Mouse (Mus musculus) olfactory bulb, adult 2 months (tissue): ENCODE results near the gene Klc4. TPM values are rescaled to one million over a fixed set of nuclear protein-coding genes. Genes with fewer than 3 reads are reported as not detected.

Source experiments
- H3K27ac ChIP-seq: fragments of 200-500 bp; 2 replicates; pipeline ENCODE4 v1.5.1; 2012; ENCODE audit warnings: low read depth, low read length; ENCODE audit not compliant: insufficient read depth
- H3K4me1 ChIP-seq: fragments of 200-500 bp; 2 replicates; pipeline ENCODE4 v1.6.1; 2012; ENCODE audit warnings: low read length; ENCODE audit not compliant: control insufficient read depth, insufficient read depth
- H3K4me3 ChIP-seq: fragments of 200-500 bp; 2 replicates; pipeline ENCODE4 v1.5.1; 2012; ENCODE audit warnings: mild to moderate bottlenecking, low read depth, low read length, moderate library complexity; ENCODE audit not compliant: insufficient read depth
- CTCF ChIP-seq: fragments of 200-500 bp; IDR thresholded peaks from 2 replicates; pipeline ENCODE4 v1.5.1; 2012; ENCODE audit warnings: low read depth, mild to moderate bottlenecking, low read length, moderate library complexity; ENCODE audit not compliant: insufficient read depth
- POLR2A ChIP-seq: fragments of 200-500 bp; IDR thresholded peaks from 2 replicates; pipeline ENCODE4 v1.6.1; 2012; ENCODE audit warnings: mild to moderate bottlenecking, low read depth, low read length, moderate library complexity; ENCODE audit not compliant: insufficient read depth
- WGBS: fragments of 180-500 bp; shearing (Covaris S2); methylation state at CpG from one replicate; pipeline ENCODE4 v1.1.7; 2018; 5-methylcytosine and 5-hydroxymethylcytosine counted together
- polyA plus RNA-seq: library from polyadenylated mRNA; stranded (reverse); fragments of >200 nt; gene quantifications from 2 replicates; pipeline ENCODE4 v1.2.4, GENCODE M21; 2012; ENCODE audit warnings: low replicate concordance; ENCODE audit not compliant: missing spikeins, insufficient read depth, insufficient read length

Gene Klc4
- polyA plus RNA-seq, 1 experiment = not detected

DNA sequence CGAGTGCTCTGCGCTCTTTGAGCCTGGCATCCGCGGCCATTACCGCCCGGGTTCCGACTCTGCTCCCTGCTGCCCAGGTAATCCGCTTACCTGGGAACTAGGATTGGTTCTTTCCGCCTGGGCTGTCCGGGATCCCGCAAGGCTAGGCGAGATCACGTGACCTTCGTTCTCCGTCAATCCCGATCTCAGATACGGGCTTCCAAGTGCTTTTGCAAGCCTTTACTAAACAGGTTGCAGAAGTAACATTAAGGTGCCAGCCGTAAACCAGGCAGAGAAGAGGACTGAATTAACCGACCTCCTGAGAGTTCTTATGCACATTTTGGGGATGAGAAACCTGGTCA, 470 bp upstream of the Klc4 start:
- 0% methylated on average over 19 of the region's 19 CpGs for WGBS
- peak overlapping the region; percentile 82 for H3K4me3 ChIP-seq
- no peak for TF ChIP-seq POLR2A
- TF ChIP-seq CTCF = no peak
- H3K4me1 ChIP-seq = peaks cover 23% of the 10 kb centered on the region
- H3K27ac ChIP-seq = peak overlapping the region; percentile 64

DNA sequence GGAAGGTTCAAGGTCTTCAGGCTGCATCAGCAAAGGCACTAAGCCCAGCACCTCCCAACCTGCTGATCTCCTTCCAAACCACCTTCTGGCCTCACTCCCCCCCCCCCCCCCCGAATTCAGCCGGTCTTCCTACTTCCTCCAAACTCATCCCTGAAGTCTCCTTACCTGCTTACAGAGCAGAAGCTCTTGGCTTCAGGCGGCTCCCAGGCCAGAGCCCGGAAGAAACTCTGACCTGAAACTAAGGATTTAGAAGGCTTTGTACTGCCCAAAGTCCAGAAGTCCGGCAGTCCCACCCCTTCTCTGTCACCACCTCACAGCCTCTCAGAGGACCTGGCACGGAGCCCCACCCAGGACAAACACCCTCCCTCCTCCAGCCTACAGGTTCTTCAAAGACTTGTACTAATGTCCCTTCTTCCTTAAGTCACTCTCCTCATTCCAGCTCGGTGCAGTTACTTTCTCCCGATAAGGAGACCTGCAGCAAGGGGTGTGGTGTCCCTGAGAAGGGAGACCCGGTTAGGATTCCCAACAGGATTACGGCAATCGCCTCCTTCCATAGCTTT, 826 bp downstream of the Klc4 start:
- 7% methylated on average over 11 of the region's 11 CpGs for whole genome bisulfite sequencing
- Histone ChIP-seq H3K27ac (no peak overlapping the region), H3K4me3 (peak overlapping the region; percentile 65), H3K4me1 (peaks cover 17% of the 10 kb centered on the region)
- TF ChIP-seq POLR2A = no peak
- no peak for TF ChIP-seq CTCF

DNA sequence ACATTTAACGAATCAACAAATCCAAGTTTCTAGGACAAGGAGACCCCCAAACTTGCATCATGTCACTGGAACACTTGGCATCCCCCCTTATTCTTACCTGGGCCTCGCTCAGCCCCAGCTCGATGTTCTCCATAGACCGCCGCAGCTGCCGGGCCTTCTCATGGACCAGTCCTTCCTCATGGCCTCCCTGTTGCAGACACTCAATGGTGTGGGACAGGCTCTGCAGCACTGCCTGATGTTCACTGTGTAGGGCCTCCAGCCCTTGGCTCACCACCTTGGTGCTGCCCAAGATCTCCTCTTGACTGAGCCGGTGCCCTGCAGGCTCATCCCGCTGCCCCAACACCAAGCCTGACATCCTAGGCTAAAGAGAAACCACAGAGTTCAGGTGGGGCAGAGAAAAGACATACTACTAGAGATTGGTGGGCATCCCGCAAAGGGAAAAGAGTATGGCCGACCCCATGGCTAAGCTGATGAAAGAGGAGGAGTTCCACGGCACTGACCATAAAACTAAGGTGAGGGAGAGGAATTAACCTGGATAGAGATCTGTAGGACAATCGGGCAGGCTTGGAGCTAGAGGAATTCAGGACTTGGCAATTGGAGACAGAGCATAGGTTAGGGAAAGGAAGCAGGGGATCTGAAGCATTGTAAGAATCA, 1.5 kb downstream of the Klc4 start:
- WGBS = 92% methylated on average over 12 of the region's 12 CpGs
- Histone ChIP-seq H3K4me1 (peaks cover 17% of the 10 kb centered on the region), H3K27ac (no peak overlapping the region), H3K4me3 (no peak overlapping the region)
- no peak for TF ChIP-seq CTCF
- no peak for TF ChIP-seq POLR2A

DNA sequence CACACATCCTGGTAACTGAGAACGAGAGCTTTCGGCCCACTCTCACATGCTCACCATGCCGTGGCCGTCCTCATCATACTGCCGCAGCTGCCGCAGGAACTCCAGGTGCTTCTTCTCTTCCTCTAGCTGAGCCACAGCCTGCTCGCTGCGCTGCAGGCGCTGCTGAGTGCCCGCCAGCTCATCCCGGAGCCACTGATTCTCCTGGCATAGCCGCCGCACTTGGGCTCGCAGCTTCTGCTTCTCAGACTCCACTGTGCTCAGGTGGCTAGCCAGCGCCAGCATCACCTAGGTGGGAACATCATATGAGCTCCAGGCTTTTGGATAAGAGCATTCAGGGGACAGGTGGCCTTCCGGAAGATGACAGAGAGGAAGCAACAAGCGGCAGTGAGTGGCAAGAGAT, 3.8 kb downstream of the Klc4 start:
- Histone ChIP-seq H3K4me1 (peaks cover 20% of the 10 kb centered on the region), H3K4me3 (no peak overlapping the region), H3K27ac (no peak overlapping the region)
- 94% methylated on average over 17 of the region's 17 CpGs for WGBS
- TF ChIP-seq CTCF (no peak), POLR2A (no peak)

DNA sequence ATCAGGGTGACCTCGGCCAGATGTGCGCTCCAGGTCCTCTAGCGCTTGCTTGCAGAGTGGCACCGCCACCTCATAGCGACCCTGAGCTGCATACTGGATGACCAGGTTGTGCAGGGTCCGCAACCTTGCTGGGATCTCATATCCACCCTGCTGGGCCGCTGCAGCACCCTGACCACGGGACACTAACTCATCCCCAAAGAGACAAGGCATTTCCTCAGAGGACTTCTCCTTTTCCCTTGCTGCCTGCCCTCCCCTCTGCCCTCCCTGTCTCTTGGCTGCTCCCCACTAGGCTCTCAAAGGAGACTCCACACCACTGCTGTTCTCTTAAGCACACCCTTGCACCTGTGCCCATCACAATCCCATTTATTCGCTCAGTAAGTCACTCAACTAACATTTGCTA, 5.9 kb downstream of the Klc4 start:
- WGBS = 90% methylated on average over 9 of the region's 9 CpGs
- Histone ChIP-seq H3K4me3 (no peak overlapping the region), H3K27ac (no peak overlapping the region), H3K4me1 (peaks cover 22% of the 10 kb centered on the region)
- TF ChIP-seq POLR2A = no peak
- no peak for TF ChIP-seq CTCF

DNA sequence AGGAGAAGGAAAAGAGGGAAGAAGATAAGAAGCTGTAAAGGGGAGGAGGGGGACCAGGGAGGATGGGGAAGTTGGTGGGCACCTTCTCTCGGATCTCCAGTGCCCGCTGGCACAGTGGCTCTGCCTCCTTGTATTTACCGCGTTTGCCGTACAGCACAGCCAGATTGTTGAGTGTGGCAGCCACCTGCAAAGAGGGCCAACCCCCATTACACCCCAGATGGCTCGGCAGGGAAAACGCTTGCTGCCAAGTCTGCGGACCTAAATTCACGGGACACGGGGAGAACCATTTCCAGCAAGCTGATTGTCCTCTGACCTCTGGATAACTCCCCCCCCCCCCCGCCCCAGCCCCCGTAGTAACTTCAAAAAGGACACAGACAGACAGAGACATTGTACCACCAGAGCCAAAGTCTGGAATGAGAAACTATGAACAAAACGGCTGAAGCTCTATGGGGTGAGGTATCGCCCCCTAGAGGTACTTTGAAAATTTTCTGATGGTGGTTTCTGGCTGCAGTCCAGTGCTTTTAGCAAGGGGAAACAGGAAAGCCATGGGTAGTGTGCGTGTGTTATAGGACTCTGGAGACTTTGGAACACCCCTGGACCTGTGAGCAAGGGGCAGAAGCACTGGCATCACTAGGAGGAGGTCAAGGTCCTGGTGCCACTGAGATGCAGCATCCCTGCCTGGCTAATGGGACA, 8.8 kb downstream of the Klc4 start:
- peaks cover 14% of the 10 kb centered on the region for H3K4me1 ChIP-seq
- WGBS = 4% methylated on average over 15 of the region's 15 CpGs
- no peak overlapping the region for H3K27ac ChIP-seq
- TF ChIP-seq CTCF = no peak
- no peak for TF ChIP-seq POLR2A
- H3K4me3 ChIP-seq = no peak overlapping the region

DNA sequence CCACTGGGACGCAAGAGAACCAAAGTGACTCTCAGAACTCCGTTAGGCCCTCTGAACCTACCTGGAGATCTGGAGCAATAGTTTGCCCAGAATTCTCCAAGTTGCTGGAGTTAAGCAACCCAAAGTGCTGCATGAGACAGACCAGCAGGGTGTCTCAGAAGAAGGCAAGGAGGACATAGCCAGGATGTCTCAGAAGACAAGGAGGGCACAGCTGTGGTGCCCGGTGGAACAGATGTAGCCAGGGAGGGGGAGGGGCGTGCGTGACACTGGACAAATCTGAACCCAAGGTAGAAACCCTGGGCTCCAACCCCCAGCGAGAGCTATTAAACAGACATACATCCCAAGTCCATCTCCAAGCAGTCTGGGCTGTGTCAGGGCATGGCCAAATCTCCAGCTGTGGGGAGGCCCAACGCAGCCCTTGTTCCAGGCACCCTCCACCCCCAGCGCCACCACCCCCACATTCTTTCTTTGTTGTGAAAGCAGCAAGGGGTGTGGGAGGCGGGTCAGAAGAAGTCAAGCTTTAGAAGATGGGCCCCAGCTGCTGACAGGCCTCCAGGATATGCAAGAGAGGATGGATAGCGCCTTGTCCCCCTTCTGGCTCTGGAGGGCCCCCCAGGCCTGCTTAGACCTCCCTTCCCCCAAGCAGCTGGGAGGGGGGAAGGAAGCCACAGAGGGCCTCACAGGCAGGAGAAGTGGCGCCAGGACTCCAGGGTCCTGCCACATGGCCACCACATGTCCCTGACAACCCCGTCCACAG, 16.0 kb downstream of the Klc4 start:
- Histone ChIP-seq H3K4me1 (peaks cover 16% of the 10 kb centered on the region), H3K4me3 (peak overlapping the region; percentile 65; the same call in 1 of the 2 replicates), H3K27ac (no peak overlapping the region)
- no peak for TF ChIP-seq CTCF
- no peak for TF ChIP-seq POLR2A
- 36% methylated on average over 12 of the region's 12 CpGs for WGBS

DNA sequence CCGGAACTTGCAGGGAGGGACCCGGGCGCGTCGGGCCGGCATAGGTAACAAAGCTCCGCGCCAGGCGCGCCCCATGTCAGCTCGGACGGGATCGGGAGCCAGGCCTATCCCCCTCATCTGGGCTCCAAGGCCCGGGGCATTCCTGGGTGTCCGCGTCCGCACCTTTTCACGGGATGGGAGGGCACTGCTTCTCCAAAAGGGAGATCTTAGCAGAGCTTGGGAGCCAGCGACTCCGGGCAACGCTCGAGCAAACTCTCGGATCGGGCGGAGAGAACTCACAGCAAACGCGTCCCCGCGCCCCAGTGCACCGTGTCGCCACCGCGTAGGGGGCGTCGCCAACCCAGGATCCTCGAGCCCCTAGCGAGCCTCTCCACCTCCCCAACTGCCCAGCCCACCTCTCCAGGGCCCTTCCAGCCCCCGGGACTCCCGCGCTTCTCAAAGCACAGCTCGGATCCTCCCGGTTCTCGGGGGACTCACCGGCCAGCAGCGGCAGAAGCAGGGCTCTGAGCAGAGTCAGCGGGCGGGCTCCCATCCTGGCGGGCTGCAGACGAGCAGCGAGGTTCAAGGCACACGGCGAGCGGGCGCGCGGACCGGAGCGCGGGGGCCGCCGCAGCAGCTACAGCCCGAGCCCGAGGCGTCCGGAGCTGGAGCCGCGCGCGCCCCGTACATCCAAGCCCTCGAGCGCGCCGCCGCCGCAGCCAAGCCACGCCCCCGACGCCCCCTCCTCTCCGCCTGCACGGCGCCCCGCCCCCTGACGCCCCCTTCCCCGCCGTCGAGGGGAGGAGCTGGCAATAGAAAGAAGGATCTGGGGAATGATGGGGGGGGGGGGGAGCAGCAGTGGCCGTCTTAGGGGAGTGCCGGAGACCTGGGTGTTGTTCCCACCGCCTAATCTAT, 16.8 kb downstream of the Klc4 start, which contains the start of gene Ptk7:
Gene Ptk7, minus strand, starts transcription at position 714 of the 894 bp plus-strand sequence.
- H3K4me1 ChIP-seq = peaks cover 19% of the 10 kb centered on the region
- H3K4me3 ChIP-seq = peak within 1 kb of the TSS; percentile 65
- TF ChIP-seq CTCF = no peak
- TF ChIP-seq POLR2A = no peak
- H3K27ac ChIP-seq = no peak within 1 kb of the TSS
- WGBS = 1% methylated on average over 86 of the region's 90 CpGs

DNA sequence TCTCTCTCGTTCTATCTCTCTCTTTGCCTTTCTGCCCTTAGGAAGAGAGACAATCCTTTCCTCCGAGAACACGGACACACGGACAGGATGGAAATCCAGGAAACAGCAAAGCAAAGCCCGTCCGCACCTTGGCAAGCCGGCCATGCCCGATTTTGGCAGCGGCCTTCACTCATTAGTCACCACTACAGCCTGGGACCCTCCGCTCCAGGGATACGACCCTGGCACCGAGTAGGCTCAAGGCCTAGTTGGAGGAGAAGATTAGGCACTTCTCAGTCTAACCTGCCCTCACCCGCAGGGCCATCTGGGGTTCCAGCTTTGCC, 17.4 kb downstream of the Klc4 start:
- H3K4me1 ChIP-seq = peaks cover 22% of the 10 kb centered on the region
- no peak overlapping the region for H3K27ac ChIP-seq
- WGBS = 12% methylated on average over 13 of the region's 13 CpGs
- TF ChIP-seq CTCF = no peak
- no peak for TF ChIP-seq POLR2A
- peak overlapping the region; percentile 65 for H3K4me3 ChIP-seq
